Mouse (Mus musculus) cerebellum, postnatal 25 days (tissue): ENCODE measurements around the gene Zfp644.

Experiments used
- DNase-seq, 2 experiments: peaks; one replicate each; pipeline ENCODE4 v3.0.0; 2021; ENCODE audit warnings: mixed read lengths in 2 of 2

Gene Zfp644

DNA sequence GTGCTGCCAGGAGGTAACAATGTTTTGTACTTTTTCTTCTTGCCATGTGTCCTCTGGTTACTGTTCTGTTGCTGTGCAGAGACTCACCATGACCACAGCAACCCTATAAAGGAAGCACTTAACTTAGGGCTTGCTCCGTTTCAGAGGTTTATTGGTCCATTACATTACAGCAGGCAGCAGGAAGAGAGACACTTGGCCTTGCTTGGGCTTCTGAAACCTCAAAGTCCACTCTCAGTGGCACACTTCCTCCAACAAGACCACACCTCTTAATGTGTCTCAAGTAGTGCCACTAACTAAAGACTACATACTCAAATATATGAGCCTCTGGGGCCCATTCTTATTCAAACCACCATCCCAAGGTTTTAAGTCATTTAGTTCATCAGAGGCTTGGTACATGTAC, 36.2 kb downstream of the Zfp644 start:
- no peak for DNase-seq

DNA sequence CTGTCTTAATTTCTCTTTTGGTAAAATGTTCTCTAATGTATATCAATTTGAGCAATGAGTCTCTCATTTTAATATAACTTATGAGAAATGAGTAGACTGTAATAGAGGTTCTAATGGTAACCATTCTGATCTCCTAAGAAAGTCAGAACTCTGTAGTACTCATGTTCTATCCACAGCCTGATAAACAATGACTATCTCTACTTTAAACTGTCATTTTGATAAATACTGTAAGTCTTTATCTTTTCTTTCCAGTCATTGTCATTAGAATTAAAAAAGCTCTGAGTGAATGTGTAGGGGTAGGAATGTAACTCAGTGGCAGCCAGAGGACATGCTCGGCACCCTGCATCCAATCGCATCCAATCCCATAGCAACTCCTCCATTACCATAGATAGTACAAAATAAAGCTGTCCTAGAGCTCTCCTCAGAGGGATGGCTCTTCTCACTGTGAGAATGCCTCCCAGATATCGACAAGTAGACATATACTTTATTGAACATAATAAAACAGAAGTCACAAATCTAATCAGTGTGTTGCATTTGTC, 44.2 kb downstream of the Zfp644 start:
- DNase-seq = no peak

DNA sequence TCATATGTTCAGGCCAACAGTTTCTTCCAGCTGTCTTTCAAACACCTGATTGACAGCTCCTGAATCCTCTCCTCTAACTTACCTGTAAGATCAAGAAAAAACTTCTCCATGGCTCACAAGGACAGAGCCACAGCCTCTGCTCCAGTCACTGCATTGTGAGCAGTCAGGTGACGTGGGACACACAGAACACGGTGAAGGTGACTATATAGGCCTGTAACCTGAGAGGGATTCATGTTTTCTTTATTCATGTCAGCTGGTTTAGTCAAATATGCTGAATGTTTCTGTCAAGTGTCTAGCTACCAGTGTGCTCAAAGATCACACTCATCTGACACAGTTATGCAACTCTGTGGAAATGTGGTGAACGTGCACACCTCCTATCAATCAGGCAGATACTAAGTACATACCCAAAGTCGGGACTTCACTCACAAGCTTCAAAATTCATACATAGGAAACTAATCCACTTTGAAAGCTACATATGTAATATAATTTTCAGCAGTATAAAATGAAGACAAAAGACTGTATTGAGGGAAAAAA, 44.8 kb downstream of the Zfp644 start:
- no peak for DNase-seq

DNA sequence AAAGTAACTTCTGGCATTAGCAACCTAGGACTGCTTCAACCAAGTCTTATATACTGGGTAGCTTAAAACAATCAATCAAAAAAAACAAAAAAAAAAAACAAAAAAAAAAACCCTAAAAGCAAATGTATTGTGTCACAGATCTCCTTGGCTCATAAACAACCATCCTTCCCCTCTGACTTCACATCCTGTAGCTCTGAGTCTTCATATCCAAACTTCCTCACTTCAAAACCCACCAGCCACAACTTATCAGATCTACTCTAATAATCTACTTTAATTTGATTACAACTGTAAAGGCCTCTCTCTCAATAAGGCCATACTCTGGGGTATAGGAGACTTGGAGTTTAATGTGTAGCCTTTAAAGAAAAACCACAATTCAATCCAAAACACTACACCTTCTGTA, 47.1 kb downstream of the Zfp644 start:
- DNase-seq = no peak

DNA sequence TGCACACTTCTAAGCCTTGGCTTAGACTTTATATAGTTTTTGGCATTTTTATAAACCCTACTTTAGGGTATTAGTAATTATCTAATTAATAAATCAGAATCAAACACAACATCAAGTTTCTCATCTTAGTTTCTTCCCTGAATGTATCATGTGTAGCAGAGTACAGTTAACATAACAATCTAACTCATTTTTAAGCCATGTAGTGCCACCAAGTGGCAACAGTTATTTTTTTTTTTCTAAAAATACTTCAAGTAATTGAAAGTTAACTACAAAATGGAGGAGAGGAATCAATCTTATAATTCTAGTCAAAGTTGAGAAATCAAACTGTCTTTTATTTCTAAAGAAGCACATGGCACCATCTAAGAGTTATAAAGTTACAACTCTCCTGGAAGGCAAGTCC, 47.6 kb downstream of the Zfp644 start:
- DNase-seq = no peak

DNA sequence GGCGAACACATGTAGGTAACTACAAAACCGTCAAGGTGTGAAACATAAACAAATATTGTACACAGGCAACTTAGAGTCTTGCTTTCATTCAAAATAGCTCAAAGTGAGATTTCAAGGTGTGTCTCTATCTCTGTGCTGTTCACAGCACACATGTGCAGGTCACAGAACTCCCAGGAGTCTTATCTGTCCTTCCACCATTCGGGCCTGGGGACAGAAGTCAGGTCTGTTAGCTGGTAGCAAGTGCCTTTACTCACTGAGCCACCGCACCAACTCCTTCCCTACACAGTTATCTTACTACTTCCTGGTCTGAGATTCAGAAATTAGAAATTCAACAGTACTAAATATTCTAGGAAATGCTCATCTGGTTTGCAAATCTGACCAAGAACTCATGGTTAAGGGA, 53.7 kb downstream of the Zfp644 start:
- no peak for DNase-seq

DNA sequence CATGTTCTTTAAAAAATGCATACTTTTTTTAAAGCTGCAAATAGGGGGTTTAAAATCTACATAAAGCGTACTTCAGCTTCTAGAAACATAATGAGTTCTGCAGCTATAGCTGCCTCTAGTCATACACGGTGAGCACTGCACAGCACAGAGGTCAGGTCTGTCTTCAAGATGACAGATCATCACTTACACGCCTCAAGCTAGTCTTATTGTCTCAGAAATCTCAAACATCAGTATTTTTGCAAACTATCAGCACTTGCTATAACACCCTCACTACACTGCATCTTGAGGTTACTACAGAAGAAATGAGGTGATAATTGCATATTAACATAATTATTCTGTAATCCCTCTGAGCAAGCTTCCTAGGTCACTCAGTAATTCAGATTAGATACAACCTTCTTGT, 55.2 kb downstream of the Zfp644 start:
- DNase-seq = no peak

DNA sequence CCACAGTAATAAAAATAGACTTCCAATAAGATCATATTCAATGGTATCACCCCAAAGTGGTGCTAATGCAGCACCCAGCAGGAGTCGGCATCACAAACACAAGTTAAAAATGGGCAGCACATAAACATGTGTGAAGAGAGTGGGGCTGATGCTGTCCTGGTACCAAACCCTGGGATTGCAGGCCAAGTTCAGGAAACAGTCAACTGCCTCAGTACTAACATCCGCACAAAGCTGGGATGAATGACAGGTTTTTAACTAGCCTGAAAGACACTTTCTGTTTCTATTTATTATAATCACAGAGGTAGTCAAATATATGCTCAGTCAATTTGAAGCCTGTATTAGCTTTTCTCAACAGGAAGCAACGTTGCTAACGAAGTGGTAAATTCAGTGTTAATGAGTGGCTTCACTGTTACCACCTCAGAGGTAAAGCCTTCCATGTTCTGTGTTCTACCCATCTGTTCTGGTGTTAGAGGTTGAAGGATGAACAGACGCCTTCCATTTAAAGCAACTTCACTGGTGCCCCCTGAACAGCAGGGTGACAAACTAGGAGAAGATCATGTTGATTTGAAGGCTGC, 56.8 kb downstream of the Zfp644 start:
- no peak for DNase-seq

DNA sequence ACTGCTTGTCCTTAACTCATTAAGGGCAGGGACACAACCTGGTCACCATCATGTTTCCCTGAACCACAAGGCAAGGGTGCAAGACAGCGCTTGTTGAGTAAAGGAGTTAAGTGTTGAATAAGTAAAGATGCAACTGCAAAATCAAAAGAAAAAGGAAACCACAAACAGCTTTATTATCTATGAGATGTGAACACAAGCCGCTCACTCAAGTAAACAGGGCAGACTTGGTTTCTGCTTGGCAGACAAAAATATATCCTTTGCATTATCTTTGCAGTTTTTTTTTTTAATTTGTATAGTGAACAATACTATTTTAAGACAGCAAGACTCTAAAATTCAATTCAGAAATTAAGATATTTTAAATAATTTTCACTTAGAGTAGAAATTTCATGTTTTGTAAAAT, 57.5 kb downstream of the Zfp644 start:
- DNase-seq = no peak

DNA sequence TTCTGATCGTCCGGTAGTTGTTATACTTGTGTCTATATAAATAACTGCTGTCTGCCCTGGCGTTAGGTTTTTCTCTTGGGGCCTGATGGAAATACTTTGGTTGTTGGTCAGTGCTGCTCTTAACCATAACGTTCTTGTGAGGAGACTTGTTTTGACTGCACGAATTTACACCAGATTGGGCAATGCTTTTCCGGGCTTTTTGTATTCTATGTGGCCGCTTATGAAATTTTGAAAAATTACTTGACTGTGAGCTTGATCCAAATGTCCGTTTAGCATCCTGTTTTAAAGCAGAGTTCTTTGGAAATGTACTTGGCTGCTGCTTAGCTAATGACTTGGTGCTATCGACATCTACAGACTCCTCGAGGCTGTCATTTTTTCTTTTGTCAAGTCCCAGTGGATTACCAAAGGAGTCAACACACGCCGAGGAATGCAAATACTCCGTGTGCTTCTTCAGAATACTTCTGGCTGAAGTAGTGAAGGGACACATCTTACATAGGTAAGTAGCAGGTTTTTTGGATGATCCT, 60.6 kb downstream of the Zfp644 start:
- DNase-seq = no peak

DNA sequence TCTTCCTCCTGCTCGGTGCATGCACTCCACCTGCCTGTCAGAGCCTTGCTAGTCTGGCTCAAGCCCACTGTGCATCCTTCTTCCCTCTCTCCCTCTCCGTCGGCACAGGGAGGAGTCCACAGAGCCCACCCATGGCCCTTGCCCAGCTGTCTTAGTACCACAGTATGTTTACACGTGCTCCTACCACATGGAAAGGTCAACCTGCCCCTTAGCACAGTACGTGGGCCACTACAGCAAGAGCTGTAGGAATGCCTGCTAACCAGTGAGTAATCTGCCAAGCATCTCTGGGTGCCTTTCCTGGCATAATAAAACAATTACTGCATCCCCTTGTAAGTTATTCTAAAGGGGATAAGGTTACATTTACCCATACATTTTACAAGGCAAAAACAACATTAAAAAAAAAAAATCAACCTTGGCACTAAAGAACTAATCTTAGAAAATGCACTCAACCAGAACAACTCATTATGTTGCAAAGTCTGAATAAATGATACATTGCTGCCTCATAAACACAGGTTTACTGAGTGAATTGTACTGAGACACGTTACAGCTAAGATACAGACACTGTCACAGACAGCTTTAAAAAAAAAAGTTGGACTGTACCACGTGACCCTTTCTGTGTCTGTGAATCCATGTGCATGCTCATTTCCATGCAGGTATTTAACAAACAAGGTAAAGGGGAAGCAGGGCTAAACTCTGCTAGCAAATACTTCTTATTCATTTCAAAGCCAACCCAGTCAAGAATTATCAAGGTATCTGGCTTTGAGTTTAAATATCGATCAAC, 68.5 kb downstream of the Zfp644 start:
- no peak for DNase-seq

DNA sequence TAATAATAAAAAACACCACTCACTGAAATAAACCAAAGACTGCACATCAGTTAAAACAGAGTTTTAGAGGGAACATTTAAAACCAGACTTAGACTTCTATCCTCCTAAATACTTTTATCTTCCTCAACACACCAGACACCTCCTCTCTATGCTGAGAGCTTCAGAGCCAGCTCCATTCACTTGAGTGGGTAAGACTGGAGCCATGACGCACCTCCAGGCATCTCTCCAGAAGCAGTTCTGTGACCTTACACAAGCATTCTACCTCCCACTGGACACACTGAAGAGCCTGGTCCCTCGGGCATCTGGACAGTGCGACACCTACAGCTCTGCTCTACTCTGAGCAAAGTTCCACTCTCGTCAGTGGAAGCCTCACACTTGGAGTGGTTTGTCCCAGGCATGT, 73.8 kb downstream of the Zfp644 start:
- peak in 1 of 2 experiments; percentile 40 for DNase-seq

DNA sequence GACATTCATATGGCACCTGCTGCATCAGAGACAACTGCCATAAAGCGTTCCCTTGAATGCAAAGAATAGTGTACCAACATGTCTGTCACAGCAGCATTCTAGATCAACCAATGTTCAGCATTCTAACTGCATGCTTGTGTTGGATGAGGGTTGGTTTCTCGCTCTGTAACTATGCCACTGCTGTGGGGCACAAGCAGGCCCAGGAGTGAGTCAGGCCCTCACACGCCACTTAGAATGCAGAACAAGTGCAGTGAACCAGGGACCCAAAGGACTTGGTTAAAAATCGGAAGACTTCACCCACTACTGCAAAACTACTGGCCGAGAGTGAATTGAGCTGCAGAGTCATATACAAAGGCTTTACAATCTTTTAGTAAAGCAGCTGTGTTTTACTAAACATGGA, 74.9 kb downstream of the Zfp644 start:
- no peak for DNase-seq

DNA sequence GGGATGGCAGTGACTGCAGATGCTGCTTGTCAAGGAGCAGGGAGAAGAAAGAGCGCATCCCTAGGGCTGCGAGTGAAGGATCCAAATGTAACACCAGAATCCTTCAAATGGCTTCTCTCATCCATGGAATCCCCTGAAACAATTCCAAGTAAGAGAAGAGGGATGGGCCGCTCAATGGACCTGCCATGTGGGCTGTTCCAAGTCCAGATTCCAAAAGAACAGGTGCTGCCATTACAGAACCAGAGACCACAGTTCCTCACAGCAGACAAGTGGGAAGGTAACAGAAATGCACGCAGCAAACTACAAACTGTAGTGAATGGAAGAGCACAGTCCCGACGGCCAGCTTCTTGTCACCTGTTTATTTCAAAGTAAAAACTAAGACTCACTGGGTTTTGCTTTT, 76.6 kb downstream of the Zfp644 start:
- DNase-seq = no peak

DNA sequence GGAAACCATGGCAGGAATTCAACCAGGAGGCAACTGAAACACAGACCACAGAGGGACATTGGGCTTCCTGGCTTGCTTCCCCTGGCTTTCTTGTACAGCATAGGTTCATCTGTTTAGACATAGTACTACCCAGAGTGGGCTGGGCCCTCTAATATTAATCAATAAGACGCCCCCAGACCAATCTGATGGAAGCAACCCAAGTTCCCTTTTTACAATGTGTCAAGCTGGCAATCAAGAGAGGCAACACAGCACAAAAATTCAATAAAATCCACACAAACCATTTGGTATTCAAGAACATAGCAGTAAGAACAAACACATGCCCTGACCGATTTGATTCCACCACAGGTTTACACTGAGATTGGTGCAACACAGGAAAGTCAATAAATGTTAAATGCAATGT, 82.1 kb downstream of the Zfp644 start:
- no peak for DNase-seq

DNA sequence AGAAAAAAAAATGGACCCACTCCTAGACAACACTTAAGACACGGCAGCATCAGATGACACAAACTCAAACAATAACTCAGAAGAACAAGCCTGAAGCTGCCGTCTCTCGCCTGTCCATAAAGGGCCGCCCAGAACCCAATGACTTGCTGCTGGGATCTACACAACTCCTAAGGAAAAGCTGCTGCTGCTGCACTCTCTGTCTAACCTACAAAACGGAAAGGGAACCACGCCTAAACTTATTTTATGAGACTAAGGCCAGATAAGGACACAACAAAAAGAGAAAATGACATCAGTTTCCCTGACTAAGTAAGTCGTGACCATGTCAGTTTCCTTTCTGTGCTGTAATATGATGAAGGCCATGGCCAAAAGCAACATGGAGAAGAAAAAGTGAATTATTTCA, 82.5 kb downstream of the Zfp644 start:
- no peak for DNase-seq

DNA sequence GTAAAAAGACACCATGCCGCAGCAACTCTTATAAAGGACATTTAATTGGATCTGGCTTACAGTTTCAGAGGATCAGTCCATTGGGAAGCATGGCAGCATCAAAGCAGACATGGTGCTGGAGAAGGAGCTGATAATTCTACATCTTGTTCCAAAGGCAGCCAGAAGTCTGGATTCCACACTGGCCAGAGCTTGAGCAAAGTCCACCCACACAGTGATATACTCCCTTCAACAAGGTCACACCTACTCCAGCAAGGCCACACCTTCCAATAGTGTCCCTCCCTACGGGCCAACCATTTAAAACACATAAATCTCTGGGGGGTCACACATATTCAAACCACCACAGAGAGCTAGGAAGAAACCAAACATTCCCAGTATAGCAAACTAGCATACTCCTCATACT, 84.9 kb downstream of the Zfp644 start:
- no peak for DNase-seq

DNA sequence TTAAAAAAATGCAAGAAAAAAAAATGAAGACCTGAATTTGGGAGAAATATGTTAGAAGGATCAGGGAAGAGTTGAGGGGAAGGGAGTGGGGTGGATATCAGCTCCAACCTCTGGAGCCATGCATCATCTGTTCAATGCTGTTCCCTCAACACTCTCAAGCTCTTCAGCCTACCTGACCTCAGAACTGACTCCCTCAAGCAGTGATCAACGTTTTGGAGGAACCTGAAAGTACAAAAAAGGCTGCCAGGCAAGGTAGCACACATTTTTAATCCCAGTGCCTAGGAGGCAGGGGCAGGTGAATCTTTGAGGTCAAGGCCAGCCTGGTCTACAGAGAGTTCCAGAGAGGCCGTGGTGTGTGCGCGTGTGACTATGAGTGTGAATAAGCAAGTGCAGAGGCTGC, 88.3 kb downstream of the Zfp644 start, which contains the start of gene Gm17304:
Gm17304 (plus strand) TSS at position 301 of the 400 bp plus-strand sequence.
- DNase-seq = peak in 1 of 2 experiments; percentile 3

DNA sequence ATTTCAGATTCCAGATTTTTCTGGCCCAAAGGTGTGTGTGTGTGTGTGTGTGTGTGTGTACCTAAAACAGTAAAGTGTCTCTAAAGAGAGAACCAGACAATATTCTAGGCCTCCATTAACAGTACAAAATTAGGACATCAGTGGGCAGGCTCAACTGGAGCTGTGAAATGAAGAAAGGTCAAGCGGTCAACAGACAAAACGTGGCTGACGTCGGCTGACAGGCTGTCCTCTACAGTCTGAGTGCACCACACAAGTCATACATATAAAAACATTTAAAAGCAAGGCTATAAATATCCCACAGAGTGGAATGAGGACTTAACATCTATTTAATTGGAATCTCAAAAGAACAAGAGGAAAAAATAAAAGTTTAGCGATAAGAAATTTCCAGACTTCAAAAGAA, 90.0 kb downstream of the Zfp644 start:
- peak in 1 of 2 experiments; percentile 4 for DNase-seq

DNA sequence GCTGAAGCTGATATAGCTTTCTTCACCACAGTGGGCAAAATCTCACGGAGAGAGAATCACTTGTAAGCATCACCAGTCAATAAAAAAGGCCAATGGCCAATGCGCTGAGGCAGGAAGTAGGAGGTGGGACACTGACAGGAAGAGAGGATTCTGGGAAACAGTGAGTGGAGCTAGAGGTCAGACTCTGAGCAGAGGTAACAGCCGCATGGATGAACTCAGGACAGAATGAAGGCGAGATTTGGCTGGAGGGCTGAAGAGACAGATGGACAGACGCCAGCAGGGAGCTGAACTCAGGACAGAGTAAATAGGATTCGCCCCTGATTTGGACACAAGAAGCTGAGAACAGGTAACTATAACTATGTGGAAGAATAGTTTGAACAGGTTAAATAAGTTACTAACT, 92.0 kb downstream of the Zfp644 start:
- DNase-seq = peak; percentile 25 to 61

DNA sequence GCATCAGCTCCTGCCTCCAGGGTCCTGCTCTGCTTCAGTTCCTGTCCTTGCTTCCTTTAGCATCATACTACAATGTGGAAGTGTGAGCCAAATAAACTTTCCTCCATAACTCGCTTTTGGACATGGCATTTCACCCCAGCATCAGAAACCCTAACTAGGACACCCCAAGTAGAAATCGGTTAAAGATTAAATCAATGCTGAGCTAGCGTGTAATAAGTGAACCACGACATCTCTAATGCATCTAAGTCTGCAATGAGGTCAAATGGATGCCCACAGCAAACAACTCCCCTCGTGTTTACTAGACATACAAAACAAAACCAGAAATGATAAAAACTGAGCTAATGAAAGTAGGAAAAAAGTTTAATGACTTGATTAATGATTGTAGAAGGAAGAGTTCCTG, 92.7 kb downstream of the Zfp644 start:
- DNase-seq = no peak

DNA sequence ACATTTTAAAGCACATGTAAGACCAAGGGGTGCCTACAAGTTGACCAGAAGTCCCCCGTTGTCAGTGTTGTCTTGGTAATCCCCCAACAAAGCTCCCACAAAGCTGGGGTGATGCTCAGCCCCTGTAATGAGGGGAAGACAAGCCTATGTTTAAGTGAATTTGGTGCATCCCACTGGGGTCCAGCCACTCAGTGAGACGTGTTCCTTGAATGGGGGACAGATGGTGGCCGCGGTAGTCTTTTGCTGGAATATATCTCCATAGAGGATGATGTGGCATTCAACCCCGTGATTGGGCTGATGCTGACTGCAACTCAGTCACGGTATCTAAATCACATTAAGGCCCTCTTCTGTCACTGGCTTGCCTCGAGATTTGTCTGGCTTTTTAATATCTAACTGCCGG, 97.6 kb downstream of the Zfp644 start:
- no peak for DNase-seq

DNA sequence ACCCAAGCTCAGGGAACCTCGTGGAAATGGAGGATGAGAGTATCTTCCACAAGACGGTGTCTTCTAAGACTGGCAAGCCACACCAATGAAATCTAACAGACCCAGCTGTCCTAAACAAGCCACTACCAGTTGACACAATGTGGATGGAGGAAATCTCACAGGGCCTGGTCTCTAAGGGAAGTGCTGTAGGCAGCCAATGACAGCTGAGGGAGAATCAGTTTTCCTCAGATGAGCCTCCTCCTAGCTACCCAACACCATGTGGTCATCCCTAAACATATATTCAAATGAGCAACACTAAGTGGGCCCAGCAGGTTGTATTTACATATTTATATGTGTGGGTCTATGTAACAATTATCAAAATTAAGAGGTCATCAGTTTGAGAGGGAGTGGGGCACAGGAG, 99.6 kb downstream of the Zfp644 start:
- DNase-seq = peak in 1 of 2 experiments; percentile 2

DNA sequence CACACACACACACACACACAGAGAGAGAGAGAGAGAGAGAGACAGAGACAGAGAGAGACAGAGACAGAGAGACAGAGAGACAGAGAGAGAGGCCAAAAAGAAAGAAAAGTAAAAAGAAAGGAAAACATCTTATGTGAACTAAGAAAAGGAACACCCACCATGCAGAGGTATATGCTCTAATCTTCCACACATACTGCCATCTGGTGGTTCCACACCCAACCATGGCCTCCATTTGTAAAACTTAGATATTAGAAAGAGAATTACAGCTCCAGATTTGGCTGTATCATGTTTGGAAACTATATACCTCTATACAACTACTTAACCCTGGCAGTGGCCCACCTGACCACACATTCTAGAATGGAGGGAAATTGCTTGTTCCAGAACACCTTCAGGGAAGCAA, 102.7 kb downstream of the Zfp644 start:
- peak in 1 of 2 experiments; percentile 28 for DNase-seq
